Mouse (Mus musculus): ENCODE measurements at regions not wholly inside any gene's neighbourhood (a gene's known extent, or its start where the extent isn't known, plus 50 kb on each side); places are given as distances from the start of the nearest gene placed in this dataset.

DNA sequence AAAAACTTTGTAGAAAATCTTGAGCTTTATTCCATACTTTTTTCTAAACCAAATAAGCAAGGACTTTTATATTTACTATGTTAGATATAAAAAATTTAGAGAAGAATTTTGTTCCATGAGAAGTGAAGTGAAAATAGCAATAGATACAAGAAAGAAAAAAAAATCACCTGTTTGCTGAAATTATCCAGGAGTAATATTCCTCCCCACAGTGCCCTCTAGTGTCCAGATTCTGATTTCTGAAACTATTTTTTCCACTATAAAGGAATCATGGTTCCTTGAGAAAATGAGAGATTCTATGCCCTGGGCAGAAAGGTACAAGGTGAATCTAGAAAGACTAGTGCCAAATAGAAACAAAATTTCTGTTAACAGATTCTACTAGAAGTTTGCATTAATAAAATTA lies 564.0 kb downstream of the Smarca1 start:
- no peak for TF ChIP-seq EP300 (IDR thresholded peaks at IDR 0.05; ENCODE audit: low read length)
- no peak for TF ChIP-seq CTCF (conservative IDR thresholded peaks at IDR 0.05 in 1 of 2, IDR thresholded peaks at IDR 0.05 in 1 of 2; ENCODE audit: low read depth in 2 of 2, low read length in 2 of 2)
- no peak for TF ChIP-seq POLR2A (IDR thresholded peaks at IDR 0.05; ENCODE audit: low read depth, low read length)
- no peak for TF ChIP-seq USF2 (conservative IDR thresholded peaks at IDR 0.05; ENCODE audit: low read depth, low read length)
- no peak for TF ChIP-seq BHLHE40 (IDR thresholded peaks at IDR 0.05; ENCODE audit: low read depth, low read length)
- no peak for TF ChIP-seq E2F4 (IDR thresholded peaks at IDR 0.05; ENCODE audit: insufficient replicate concordance, low read depth, low read length)
- no peak for TF ChIP-seq IRF4 (IDR thresholded peaks at IDR 0.05; ENCODE audit: low read depth, low read length)
